Mouse (Mus musculus) CH12.LX (cell line): ENCODE results near the gene Ifrd1. TPM values are rescaled to one million over a fixed set of nuclear protein-coding genes. Genes with fewer than 3 reads are reported as not detected.

Experiments
- DNase-seq: peaks from one replicate; pipeline ENCODE4 v3.0.0-alpha.2; 2013; ENCODE audit errors: extremely low read depth
- H3K27ac ChIP-seq: 2 replicates; pipeline ENCODE4 v1.5.1; 2012; ENCODE audit warnings: low read depth, mild to moderate bottlenecking, control low read depth, moderate library complexity; ENCODE audit not compliant: insufficient read depth
- H3K27me3 ChIP-seq: replicated peaks from 2 replicates; pipeline ENCODE3; 2012; ENCODE audit warnings: inconsistent platforms
- H3K36me3 ChIP-seq, 2 experiments: replicated peaks in 1 of 2; 2 replicates each; pipeline versions ENCODE3 to v1.6.1; 2012; ENCODE audit warnings: inconsistent platforms in 1 of 2, low read length in 1 of 2, mild to moderate bottlenecking in 1 of 2, mixed read lengths in 1 of 2, moderate library complexity in 1 of 2; ENCODE audit not compliant: control insufficient read depth in 1 of 2, insufficient read depth in 1 of 2
- H3K4me1 ChIP-seq, 2 experiments: 2 replicates each; pipeline ENCODE4 v1.6.1; 2012; ENCODE audit warnings: inconsistent platforms in 1 of 2, moderate library complexity in 1 of 2; ENCODE audit not compliant: insufficient read depth in 2 of 2, control insufficient read depth in 1 of 2
- H3K4me2 ChIP-seq: 2 replicates; pipeline ENCODE4 v1.6.1; 2012; ENCODE audit warnings: low read depth, mild to moderate bottlenecking, control low read depth; ENCODE audit not compliant: poor library complexity, insufficient read depth, severe bottlenecking
- H3K4me3 ChIP-seq, 3 experiments: fragments of 150-350 bp in 1 of 3; sonication (generic) in 1 of 3; replicated peaks in 1 of 3; 2 replicates each; pipeline versions ENCODE3 to v1.5.1; 2011 to 2012; ENCODE audit warnings: low read depth in 2 of 3, low read length in 2 of 3, mild to moderate bottlenecking in 2 of 3, moderate library complexity in 2 of 3, control low read depth in 1 of 3, improper control_type of control experiment in 1 of 3, inconsistent platforms in 1 of 3, mixed read lengths in 1 of 3; ENCODE audit not compliant: poor library complexity in 1 of 3
- H3K79me2 ChIP-seq: replicated peaks from 2 replicates; pipeline ENCODE4 v1.6.1; 2012; ENCODE audit warnings: mild to moderate bottlenecking, moderate library complexity; ENCODE audit not compliant: control insufficient read depth, poor library complexity, insufficient read depth, severe bottlenecking; ENCODE audit errors: extremely low read depth
- H3K9ac ChIP-seq: 2 replicates; pipeline ENCODE4 v1.6.1; 2012; ENCODE audit warnings: low read depth, mild to moderate bottlenecking, control low read depth, moderate library complexity; ENCODE audit not compliant: insufficient read depth
- H3K9me3 ChIP-seq: replicated peaks from 2 replicates; pipeline ENCODE3; 2012; ENCODE audit warnings: low read length, inconsistent platforms, mixed read lengths
- CHD1 ChIP-seq: IDR thresholded peaks from 2 replicates; pipeline ENCODE4 v1.6.1; 2012; ENCODE audit warnings: low read depth, low read length, improper control_type of control experiment, inconsistent platforms
- HCFC1 ChIP-seq: IDR thresholded peaks from 2 replicates; pipeline ENCODE4 v1.6.1; 2012; ENCODE audit warnings: low read depth, mild to moderate bottlenecking, inconsistent platforms, low read length, improper control_type of control experiment
- IRF4 ChIP-seq: IDR thresholded peaks from 2 replicates; pipeline ENCODE4 v1.6.1; 2014; ENCODE audit warnings: low read depth, mild to moderate bottlenecking, inconsistent platforms, low read length, improper control_type of control experiment
- KAT2A ChIP-seq: IDR thresholded peaks from 2 replicates; pipeline ENCODE4 v1.6.1; 2012; ENCODE audit warnings: low read length, improper control_type of control experiment, inconsistent platforms; ENCODE audit not compliant: insufficient replicate concordance
- MAFK ChIP-seq: IDR thresholded peaks from 2 replicates; pipeline ENCODE4 v1.6.1; 2011; ENCODE audit warnings: low read length, improper control_type of control experiment; ENCODE audit not compliant: insufficient replicate concordance
- MEF2A ChIP-seq: IDR thresholded peaks from 2 replicates; pipeline ENCODE4 v1.6.1; 2014; ENCODE audit warnings: low read depth, mild to moderate bottlenecking, inconsistent platforms, low read length, improper control_type of control experiment, borderline replicate concordance
- MXI1 ChIP-seq: IDR thresholded peaks from 2 replicates; pipeline ENCODE4 v1.6.1; 2011; ENCODE audit warnings: mild to moderate bottlenecking, low read depth, low read length, improper control_type of control experiment
- MYC ChIP-seq: IDR thresholded peaks from 2 replicates; pipeline ENCODE4 v1.6.1; 2011; ENCODE audit warnings: low read depth, mild to moderate bottlenecking, improper control_type of control experiment, low read length
- NELFE ChIP-seq: IDR thresholded peaks from 2 replicates; pipeline ENCODE4 v1.6.1; 2011; ENCODE audit warnings: low read depth, low read length, improper control_type of control experiment
- POLR2A ChIP-seq: IDR thresholded peaks from 2 replicates; pipeline ENCODE4 v1.6.1; 2011; ENCODE audit warnings: low read depth, mild to moderate bottlenecking, improper control_type of control experiment, low read length
- POLR2AphosphoS2 ChIP-seq: IDR thresholded peaks from 2 replicates; pipeline ENCODE4 v1.6.1; 2011; ENCODE audit warnings: low read depth, low read length, improper control_type of control experiment
- RAD21 ChIP-seq: IDR thresholded peaks from 2 replicates; pipeline ENCODE4 v1.6.1; 2011; ENCODE audit warnings: low read depth, mild to moderate bottlenecking, low read length, improper control_type of control experiment, moderate library complexity
- RCOR1 ChIP-seq: conservative IDR thresholded peaks from 2 replicates; pipeline ENCODE4 v1.6.1; 2012; ENCODE audit warnings: low read depth, mild to moderate bottlenecking, inconsistent platforms, low read length, improper control_type of control experiment
- SIN3A ChIP-seq: IDR thresholded peaks from 2 replicates; pipeline ENCODE4 v1.6.1; 2012; ENCODE audit warnings: low read length, improper control_type of control experiment, inconsistent platforms
- TCF12 ChIP-seq: IDR thresholded peaks from 2 replicates; pipeline ENCODE4 v1.6.1; 2014; ENCODE audit warnings: low read depth, mild to moderate bottlenecking, inconsistent platforms, low read length, improper control_type of control experiment
- UBTF ChIP-seq: IDR thresholded peaks from 2 replicates; pipeline ENCODE4 v1.6.1; 2012; ENCODE audit warnings: low read depth, mild to moderate bottlenecking, inconsistent platforms, low read length, improper control_type of control experiment, moderate library complexity
- ZKSCAN1 ChIP-seq: IDR thresholded peaks from 2 replicates; pipeline ENCODE4 v1.6.1; 2012; ENCODE audit warnings: low read depth, inconsistent platforms, low read length, improper control_type of control experiment, borderline replicate concordance
- ZMIZ1 ChIP-seq: IDR thresholded peaks from 2 replicates; pipeline ENCODE4 v1.6.1; 2012; ENCODE audit warnings: low read depth, mild to moderate bottlenecking, inconsistent platforms, low read length, improper control_type of control experiment
- ZNF384 ChIP-seq: IDR thresholded peaks from 2 replicates; pipeline ENCODE4 v1.6.1; 2012; ENCODE audit warnings: low read depth, low read length, improper control_type of control experiment, inconsistent platforms
- dilution Hi-C: fragments of 300-500 bp; cut with MboI; formaldehyde crosslinking; loops from 2 replicates; pipeline ENCODE4 v1.14.3; 2020; ENCODE audit warnings: low sequenced_read_pairs; ENCODE audit not compliant: extremely low pct_unique_long_range_greater_than_20kb, extremely low pct_ligation_motif_present
- in situ Hi-C: fragments of 300-500 bp; cut with MboI; formaldehyde crosslinking; loops from 3 replicates; pipeline ENCODE4 v1.14.3; 2019; ENCODE audit warnings: low sequenced_read_pairs, low pct_ligation_motif_present, low pct_unique_long_range_greater_than_20kb, mixed read lengths
- polyA plus RNA-seq: library from polyadenylated mRNA; unstranded; fragments of >175 nt; gene quantifications from 2 replicates; pipeline ENCODE4 v1.2.1, GENCODE M21; 2012; ENCODE audit warnings: low read depth; ENCODE audit not compliant: insufficient read length
- total RNA-seq, 2 experiments: library from RNA; depleted of rRNA; stranded (reverse); fragments of 300-350 nt in 1 of 2; fragments of >200 nt in 1 of 2; gene quantifications; 2 replicates each; pipeline ENCODE4 v1.2.3; 2012 to 2014

Gene Ifrd1
- total and polyA plus RNA-seq, 3 experiments, result 105 to 427 (median 269) TPM

- Histone ChIP-seq H3K4me3 (no peak overlapping the region), H3K4me1 (peaks cover 5 to 14% of the 10 kb centered on the region in 2 experiments; a peak in 2 of 4 replicates), H3K9ac (no peak overlapping the region; the same call in 1 of the 2 replicates), H3K9me3 (no peaks in the 10 kb centered on the region), H3K79me2 (peaks cover 53% of the 10 kb centered on the region), H3K36me3 (peaks cover 31 to 52% of the 10 kb centered on the region in 2 experiments), H3K27me3 (no peaks in the 10 kb centered on the region), H3K27ac (no peak overlapping the region), H3K4me2 (peak overlapping the region; percentile 25; the same call in 1 of the 2 replicates)
- dilution Hi-C loops (no loop called here), in situ Hi-C loops (no loop called here)
- TF ChIP-seq POLR2AphosphoS2 (no peak), TCF12 (no peak), ZNF384 (peak; percentile 64), SIN3A (no peak), POLR2A (0 out of 2 replicates have a peak, but pooled peaks have one; percentile 14), MXI1 (no peak), CHD1 (no peak), KAT2A (no peak)
- DNase-seq, result no peak
Measured at GRCm38 (mm10) chr12:40218430-40218945, 29.8 kb downstream of the Ifrd1 start.

GRCm38 (mm10) chr12:40217776-40218175 is 30.5 kb downstream of the Ifrd1 start:
- Histone ChIP-seq H3K36me3 (peaks cover 36 to 59% of the 10 kb centered on the region in 2 experiments), H3K27me3 (no peaks in the 10 kb centered on the region), H3K9me3 (no peaks in the 10 kb centered on the region), H3K9ac (no peak overlapping the region), H3K79me2 (peaks cover 54% of the 10 kb centered on the region), H3K4me1 (peaks cover 5 to 14% of the 10 kb centered on the region in 2 experiments; a peak in 2 of 4 replicates), H3K27ac (no peak overlapping the region), H3K4me2 (peak overlapping the region; percentile 10; the same call in 1 of the 2 replicates), H3K4me3 (no peak overlapping the region)
- no peak for DNase-seq
- dilution Hi-C loops (no loop called here), in situ Hi-C loops (no loop called here)
- TF ChIP-seq SIN3A (no peak), HCFC1 (no peak), ZKSCAN1 (no peak), MEF2A (no peak), MAFK (no peak), KAT2A (no peak), MXI1 (no peak), RCOR1 (no peak), ZMIZ1 (no peak), UBTF (no peak), MYC (no peak), RAD21 (no peak), IRF4 (no peak), ZNF384 (no peak), NELFE (no peak)
